Comparison of ENCODE assay signal across 18 mouse cellular contexts in the genomic region with DNA sequence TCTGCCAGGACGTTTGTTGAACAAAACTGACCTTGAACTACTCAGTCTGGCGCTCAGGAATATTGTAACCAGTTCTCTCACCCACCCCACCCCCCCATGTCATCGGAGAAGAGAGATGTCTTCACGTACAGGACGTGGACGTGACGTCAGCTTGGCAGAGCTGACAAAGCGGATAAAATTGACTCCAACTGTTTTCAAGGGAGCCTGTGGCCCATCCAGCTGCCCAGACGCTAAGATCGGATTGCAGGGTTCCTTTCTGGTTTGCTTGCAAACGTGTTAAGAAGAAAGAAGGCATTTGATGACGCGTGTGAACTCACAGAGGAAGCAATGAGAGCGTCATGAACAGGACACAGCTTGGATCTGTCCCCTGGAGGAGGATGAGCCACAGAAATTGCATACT.
DNase-seq lines count a peak whose midpoint lies in the region; ATAC-seq and TF ChIP-seq lines count a peak whose summit lies in the region.
"Had no signal": no experiment of that assay in that cellular context is flagged by ENCODE, and none has a peak within 500 bp of the region (broad histone marks: within the 10 kb centered on the region; RNA-seq: fewer than 3 reads in every experiment).

No protein-coding gene starts in this region.

- WGBS in embryonic facial prominence, embryonic 10.5 days: 67% methylated on average over 14 of the region's 14 CpGs
- WGBS in forebrain, postnatal 0 days: 81% methylated on average over 14 of the region's 14 CpGs

- intact Hi-C loops in left cerebral cortex, postnatal 4 days (cut with DNase I): no loop called here
- intact Hi-C loops in left cerebral cortex, adult 2 months (cut with DNase I): no loop called here

- no peak overlapping the region for H3K4me3 ChIP-seq in left cerebral cortex, adult 2 months
- H3K4me3 ChIP-seq in embryonic facial prominence, embryonic 10.5 days: no peak overlapping the region
- H3K4me3 ChIP-seq in forebrain, postnatal 0 days (ENCODE audit: low read depth, low read length): no peak overlapping the region
- H3K4me3 ChIP-seq: midbrain, embryonic 15.5 days had no signal

- no peaks in the 10 kb centered on the region for H3K4me1 ChIP-seq in embryonic facial prominence, embryonic 10.5 days
- no peaks in the 10 kb centered on the region for H3K4me1 ChIP-seq in forebrain, postnatal 0 days (ENCODE audit: insufficient read depth)
- H3K4me1 ChIP-seq: midbrain, embryonic 15.5 days had no signal

- ATAC-seq in forebrain, postnatal 0 days: no peak
- ATAC-seq: intestine, embryonic 16.5 days; midbrain, embryonic 15.5 days had no signal

- H3K27me3 ChIP-seq in embryonic facial prominence, embryonic 10.5 days (replicated peaks; ENCODE audit: low read depth, poor library complexity, severe bottlenecking): no peaks in the 10 kb centered on the region
- no peaks in the 10 kb centered on the region for H3K27me3 ChIP-seq in forebrain, postnatal 0 days (ENCODE audit: insufficient read depth, low read length)
- H3K27me3 ChIP-seq: CH12.LX; midbrain, embryonic 15.5 days had no signal

- H3K4me2 ChIP-seq in forebrain, postnatal 0 days (ENCODE audit: low read depth): no peak overlapping the region
- H3K4me2 ChIP-seq: midbrain, embryonic 15.5 days had no signal

- H3K36me3 ChIP-seq in embryonic facial prominence, embryonic 10.5 days (replicated peaks): peaks cover 72% of the 10 kb centered on the region
- peaks cover 60% of the 10 kb centered on the region for H3K36me3 ChIP-seq in forebrain, postnatal 0 days (ENCODE audit: insufficient read depth)

- no peak for TF ChIP-seq CTCF in left cerebral cortex, adult 2 months (IDR thresholded peaks at IDR 0.05)
- no peak for TF ChIP-seq CTCF in forebrain, postnatal 0 days (IDR thresholded peaks at IDR 0.05; ENCODE audit: low read depth)

- no peaks in the 10 kb centered on the region for H3K9me3 ChIP-seq in embryonic facial prominence, embryonic 10.5 days
- H3K9me3 ChIP-seq in forebrain, postnatal 0 days (ENCODE audit: low read length): no peaks in the 10 kb centered on the region
- H3K9me3 ChIP-seq: midbrain, embryonic 15.5 days had no signal

- DNase-seq in adrenal gland, adult (ENCODE audit: inconsistent age in 2 of 2, low spot score in 1 of 2): peak; percentile 39 to 59
- DNase-seq in adrenal gland, adult 8-10 months: no peak
- DNase-seq in left cerebral cortex, postnatal 4 days: peak; percentile 8
- no peak for DNase-seq in left cerebral cortex, adult 2 months (ENCODE audit: extremely low spot score in 1 of 2, low spot score in 2 of 2)
- DNase-seq in embryonic facial prominence, embryonic 10.5 days (ENCODE audit: low spot score): peak; percentile 15
- peak; percentile 71 for DNase-seq in gastrocnemius, postnatal 25 days
- no peak for DNase-seq in forebrain, postnatal 0 days
- DNase-seq in layer of hippocampus, adult 9-11 months: no peak
- DNase-seq: cerebellum, adult 11 months; cerebellum, postnatal 36 days; layer of hippocampus, postnatal 36 days; retina, postnatal 1 day; right cerebral cortex, postnatal 4 days; thymus, postnatal 36 days had no signal

- H3K27ac ChIP-seq in left cerebral cortex, adult 2 months: no peak overlapping the region
- no peak overlapping the region for H3K27ac ChIP-seq in embryonic facial prominence, embryonic 10.5 days (replicated peaks)
- H3K27ac ChIP-seq in forebrain, postnatal 0 days (ENCODE audit: low read depth, low read length): no peak overlapping the region
- H3K27ac ChIP-seq: liver, embryonic 14.5 days; midbrain, embryonic 15.5 days had no signal

- no peak overlapping the region for H3K9ac ChIP-seq in forebrain, postnatal 0 days
- H3K9ac ChIP-seq: liver, embryonic 14.5 days; midbrain, embryonic 15.5 days had no signal

Comparison
In these comparisons a context has a peak if more than half of its experiments do, and no peak if none do; other contexts are left out.
1. DNase-seq: peak in adrenal gland, adult (2 of 2), left cerebral cortex, postnatal 4 days (single experiment), embryonic facial prominence, embryonic 10.5 days (single experiment) and gastrocnemius, postnatal 25 days (single experiment); none in adrenal gland, adult 8-10 months (single experiment), left cerebral cortex, adult 2 months (0 of 2), forebrain, postnatal 0 days (single experiment) and layer of hippocampus, adult 9-11 months (single experiment).